Mouse (Mus musculus) midbrain, postnatal 0 days (tissue): Measurements from ENCODE around the gene Ubac1. TPM values are rescaled to one million over a fixed set of nuclear protein-coding genes. Genes with fewer than 3 reads are reported as not detected.

Experiments used
- ATAC-seq: fragments of 200-750 bp; cut with Nextera tagmentation; 2 replicates; pipeline ENCODE4 v1.8.0; 2017; ENCODE audit warnings: moderate number of reproducible peaks, mild to moderate bottlenecking, moderate TSS enrichment, moderate library complexity; ENCODE audit not compliant: low FRiP score
- DNase-seq: peaks from one replicate; pipeline ENCODE4 v3.0.0-alpha.2; 2015; ENCODE audit warnings: low spot score
- H3K27ac ChIP-seq: fragments of 300-500 bp; sonication (generic); 2 replicates; pipeline ENCODE4 v1.5.1; 2014; ENCODE audit warnings: low read depth, mild to moderate bottlenecking, low read length, mixed read lengths
- H3K27me3 ChIP-seq: fragments of 300-500 bp; sonication (generic); 2 replicates; pipeline ENCODE4 v1.6.1; 2014; ENCODE audit warnings: low read length, control low read depth, mixed read lengths; ENCODE audit not compliant: insufficient read depth
- H3K36me3 ChIP-seq: fragments of 300-500 bp; sonication (generic); 2 replicates; pipeline ENCODE4 v1.6.1; 2014; ENCODE audit warnings: low read length, control low read depth, mixed read lengths; ENCODE audit not compliant: insufficient read depth
- H3K4me1 ChIP-seq: fragments of 300-500 bp; sonication (generic); 2 replicates; pipeline ENCODE4 v1.6.1; 2014; ENCODE audit warnings: mild to moderate bottlenecking, control low read depth, antibody characterized with exemption, low read length, mixed read lengths; ENCODE audit not compliant: insufficient read depth
- H3K4me2 ChIP-seq: fragments of 300-500 bp; sonication (generic); 2 replicates; pipeline ENCODE4 v1.6.1; 2014; ENCODE audit warnings: low read depth, mild to moderate bottlenecking, low read length, mixed read lengths; ENCODE audit not compliant: poor library complexity, severe bottlenecking
- H3K4me3 ChIP-seq: fragments of 300-500 bp; sonication (generic); 2 replicates; pipeline ENCODE4 v1.5.1; 2014; ENCODE audit warnings: low read depth, mild to moderate bottlenecking, low read length, moderate library complexity
- H3K9ac ChIP-seq: fragments of 300-500 bp; sonication (generic); replicated peaks from 2 replicates; pipeline ENCODE4 v1.6.1; 2014; ENCODE audit warnings: mild to moderate bottlenecking, low read length, moderate library complexity, mixed read lengths; ENCODE audit not compliant: poor library complexity, severe bottlenecking
- H3K9me3 ChIP-seq: fragments of 300-500 bp; sonication (generic); 2 replicates; pipeline ENCODE4 v1.6.1; 2016; ENCODE audit warnings: low read length, control low read depth
- CTCF ChIP-seq: IDR thresholded peaks from 2 replicates; pipeline ENCODE4 v1.5.1; 2016; ENCODE audit warnings: antibody characterized with exemption, mild to moderate bottlenecking
- WGBS: fragments of 180-500 bp; shearing (Covaris S2); extraction: QIAGEN DNeasy Blood & Tissue Kit; methylation state at CpG from one replicate; pipeline ENCODE4 v1.1.7; 2014; 5-methylcytosine and 5-hydroxymethylcytosine counted together
- polyA plus RNA-seq: library from polyadenylated mRNA; unstranded; fragments of >200 nt; fragmentation: Nextera tagmentation; extraction: Ambion mirVana; gene quantifications from 2 replicates; pipeline ENCODE4 v1.2.1, GENCODE M21; 2015
- total RNA-seq: library from RNA; depleted of rRNA; stranded (reverse); fragments of >200 nt; gene quantifications from 2 replicates; pipeline ENCODE4 v1.2.3, GENCODE M21; 2014

The Ubac1 gene
- total and polyA plus RNA-seq, 2 experiments from 2014 or later: 100 to 158 TPM

GRCm38 (mm10) chr2:26020714-26021560, 610 bp downstream of the Ubac1 start:
- DNase-seq (peak; percentile 65), ATAC-seq (peak; percentile 39; the same call in 1 of the 2 replicates)
- no peak for TF ChIP-seq CTCF
- Histone ChIP-seq H3K27me3 (no peaks in the 10 kb centered on the region), H3K4me1 (peaks cover 10% of the 10 kb centered on the region; the same call in 1 of the 2 replicates), H3K4me3 (peak overlapping the region; percentile 78), H3K9me3 (no peaks in the 10 kb centered on the region), H3K27ac (peak overlapping the region; percentile 85), H3K9ac (peak overlapping the region; percentile 78), H3K36me3 (0 out of 2 replicates have a peak, but pooled peaks cover 3% of the 10 kb centered on the region), H3K4me2 (peak overlapping the region; percentile 86)
- 3% methylated on average over 38 of the region's 38 CpGs for WGBS

DNA sequence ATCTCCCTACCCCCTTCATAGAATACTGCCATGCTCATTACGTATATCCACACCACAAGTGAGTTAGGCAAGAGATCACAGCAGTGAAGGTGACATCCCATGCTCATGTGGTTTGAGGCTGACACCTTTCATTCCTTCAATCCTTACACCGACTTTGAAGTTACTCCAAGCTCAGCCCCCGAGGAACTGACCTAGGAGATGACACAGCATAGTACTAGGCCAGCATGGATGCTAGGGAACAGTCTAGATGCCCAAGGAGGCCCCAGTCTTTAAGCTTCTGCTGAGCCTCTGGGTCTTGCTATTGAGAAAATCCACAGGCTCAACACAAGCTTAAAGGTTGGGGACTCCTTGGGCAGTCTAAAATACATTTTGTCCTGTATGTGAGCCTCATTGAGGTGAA, 1.6 kb downstream of the Ubac1 start:
- peaks cover 9% of the 10 kb centered on the region; the same call in 1 of the 2 replicates for H3K36me3 ChIP-seq
- H3K27ac ChIP-seq: no peak overlapping the region
- no peak overlapping the region for H3K9ac ChIP-seq
- peak overlapping the region; percentile 86 for H3K4me2 ChIP-seq
- peaks cover 10% of the 10 kb centered on the region; the same call in 1 of the 2 replicates for H3K4me1 ChIP-seq
- H3K9me3 ChIP-seq: no peaks in the 10 kb centered on the region
- no peak overlapping the region for H3K4me3 ChIP-seq
- no peak for DNase-seq
- no peaks in the 10 kb centered on the region for H3K27me3 ChIP-seq
- 83% methylated on average over 3 of the region's 3 CpGs for WGBS
- no peak for TF ChIP-seq CTCF
- no peak for ATAC-seq

- ATAC-seq: no peak
- Histone ChIP-seq H3K4me1 (peaks cover 10% of the 10 kb centered on the region; the same call in 1 of the 2 replicates), H3K4me2 (no peak overlapping the region), H3K27me3 (no peaks in the 10 kb centered on the region), H3K27ac (no peak overlapping the region), H3K36me3 (peaks cover 28% of the 10 kb centered on the region), H3K9me3 (no peaks in the 10 kb centered on the region), H3K4me3 (no peak overlapping the region), H3K9ac (no peak overlapping the region)
- WGBS: 83% methylated on average over 4 of the region's 4 CpGs
- no peak for DNase-seq
- TF ChIP-seq CTCF: no peak
Measured at GRCm38 (mm10) chr2:26017326-26017725, 4.2 kb downstream of the Ubac1 start.

DNA sequence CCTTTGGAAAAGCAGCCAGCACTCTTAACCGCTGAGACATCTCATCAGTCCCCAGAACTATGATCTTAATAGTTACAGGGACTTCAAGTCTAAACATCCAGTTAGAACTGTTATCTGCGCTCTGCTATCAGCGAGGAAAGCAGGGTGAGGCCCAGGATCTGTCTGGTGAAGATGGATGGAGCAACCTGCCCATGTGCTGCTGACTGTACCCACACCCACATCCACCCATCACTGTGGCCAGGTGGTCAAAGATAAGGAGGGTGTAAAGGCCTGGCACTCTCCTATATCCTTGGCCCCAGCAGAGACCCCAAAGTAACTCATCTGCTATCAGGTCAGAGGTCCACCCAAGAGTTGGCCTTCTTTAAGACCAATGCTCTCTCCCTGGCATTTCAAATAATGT, 7.9 kb downstream of the Ubac1 start:
- H3K27ac ChIP-seq: no peak overlapping the region
- no peaks in the 10 kb centered on the region for H3K9me3 ChIP-seq
- ATAC-seq (no peak), DNase-seq (no peak)
- H3K4me3 ChIP-seq: no peak overlapping the region
- no peaks in the 10 kb centered on the region for H3K27me3 ChIP-seq
- H3K4me2 ChIP-seq: no peak overlapping the region
- TF ChIP-seq CTCF: no peak
- 97% methylated on average over 3 of the region's 3 CpGs for WGBS
- H3K36me3 ChIP-seq: peaks cover 60% of the 10 kb centered on the region
- no peak overlapping the region for H3K9ac ChIP-seq
- H3K4me1 ChIP-seq: no peaks in the 10 kb centered on the region

DNA sequence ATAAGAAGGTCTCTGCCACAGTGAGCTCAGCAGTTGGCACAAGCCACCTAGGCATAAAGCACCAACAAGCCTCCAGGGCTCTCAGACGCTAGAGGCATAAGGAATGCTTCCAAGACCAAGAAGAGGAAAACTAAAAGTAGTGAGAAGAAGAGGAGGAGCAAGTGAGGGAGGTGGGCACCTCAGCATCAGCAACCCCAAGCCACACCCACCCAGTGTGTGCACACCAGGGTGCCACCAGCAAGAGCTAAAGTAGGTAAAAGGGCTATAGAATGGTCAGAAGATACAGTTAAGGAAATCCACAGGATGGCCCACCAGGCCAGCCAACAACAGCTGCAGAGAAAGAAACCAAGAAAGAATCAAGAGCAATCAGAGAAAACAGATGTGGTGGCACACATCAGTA, 10.1 kb downstream of the Ubac1 start:
- Histone ChIP-seq H3K9me3 (no peaks in the 10 kb centered on the region), H3K27me3 (no peaks in the 10 kb centered on the region), H3K36me3 (peaks cover 76% of the 10 kb centered on the region), H3K9ac (no peak overlapping the region), H3K4me3 (no peak overlapping the region), H3K27ac (no peak overlapping the region), H3K4me1 (no peaks in the 10 kb centered on the region), H3K4me2 (no peak overlapping the region)
- no peak for DNase-seq
- 82% methylated on average over 1 of the region's 1 CpGs for WGBS
- ATAC-seq: no peak
- no peak for TF ChIP-seq CTCF

- no peaks in the 10 kb centered on the region for H3K27me3 ChIP-seq
- H3K9ac ChIP-seq: no peak overlapping the region
- peak; percentile 67 for DNase-seq
- no peak for ATAC-seq
- peaks cover 65% of the 10 kb centered on the region for H3K36me3 ChIP-seq
- no peaks in the 10 kb centered on the region for H3K4me1 ChIP-seq
- H3K27ac ChIP-seq: no peak overlapping the region
- no peak overlapping the region for H3K4me3 ChIP-seq
- no peaks in the 10 kb centered on the region for H3K9me3 ChIP-seq
- no peak overlapping the region for H3K4me2 ChIP-seq
- no peak for TF ChIP-seq CTCF
- 77% methylated on average over 2 of the region's 2 CpGs for WGBS
Measured at GRCm38 (mm10) chr2:26002001-26002400, 19.5 kb downstream of the Ubac1 start.
